Mouse (Mus musculus) v-Abl transformed pro-B cells (cell line): Measurements from ENCODE around the gene Cep350.
"Not testable (repeated sequence)": the region's sequence is repeated elsewhere in the genome, so short reads cannot be mapped to it uniquely, and the experiment has no call there.

ENCODE experiments used
- in situ Hi-C, 2 experiments: fragments of 400-800 bp; cut with MboI; formaldehyde crosslinking; loops; one replicate each; pipeline ENCODE4 v1.15.1; 2025; ENCODE audit not compliant: unreplicated experiment in 2 of 2

Gene Cep350

GRCm38 (mm10) chr1:155901348-155901747, 71.7 kb downstream of the Cep350 start:
- in situ Hi-C loops = no loop called here

GRCm38 (mm10) chr1:155894382-155894781, 78.7 kb downstream of the Cep350 start:
- in situ Hi-C loops = no loop called here

- in situ Hi-C loops = no loop called here
Measured at GRCm38 (mm10) chr1:155886846-155887245, 86.2 kb downstream of the Cep350 start.

GRCm38 (mm10) chr1:155882646-155883231, 90.3 kb downstream of the Cep350 start:
- in situ Hi-C loops = not testable (repeated sequence)

GRCm38 (mm10) chr1:155879596-155879995, 93.5 kb downstream of the Cep350 start:
- in situ Hi-C loops = no loop called here

GRCm38 (mm10) chr1:155862967-155863366, 110.1 kb downstream of the Cep350 start:
- in situ Hi-C loops = loop anchor here in 1 of 2 experiments (10.0 kb wide), 1 partner anchor 288 kb away; no protein-coding TSS in a partner anchor

- in situ Hi-C loops = no loop called here
Measured at GRCm38 (mm10) chr1:155854926-155855702, 117.9 kb downstream of the Cep350 start.

- in situ Hi-C loops = no loop called here
Measured at GRCm38 (mm10) chr1:155853009-155853408, 120.0 kb downstream of the Cep350 start.

GRCm38 (mm10) chr1:155844235-155844634, 128.8 kb downstream of the Cep350 start:
- in situ Hi-C loops = no loop called here

GRCm38 (mm10) chr1:155843538-155843937, 129.5 kb downstream of the Cep350 start:
- in situ Hi-C loops = no loop called here

- in situ Hi-C loops = no loop called here
Measured at GRCm38 (mm10) chr1:155835667-155836066, 137.4 kb downstream of the Cep350 start.

GRCm38 (mm10) chr1:155833610-155834009, 139.4 kb downstream of the Cep350 start:
- in situ Hi-C loops = no loop called here

- in situ Hi-C loops = no loop called here
Measured at GRCm38 (mm10) chr1:155831958-155832357, 141.1 kb downstream of the Cep350 start.

GRCm38 (mm10) chr1:155830861-155831260, 142.2 kb downstream of the Cep350 start:
- in situ Hi-C loops = no loop called here

- in situ Hi-C loops = no loop called here
Measured at GRCm38 (mm10) chr1:155827703-155828295, 145.3 kb downstream of the Cep350 start.

- in situ Hi-C loops = no loop called here
Measured at GRCm38 (mm10) chr1:155826803-155827395, 146.2 kb downstream of the Cep350 start.

GRCm38 (mm10) chr1:155825940-155826716, 146.9 kb downstream of the Cep350 start:
- in situ Hi-C loops = no loop called here

- in situ Hi-C loops = no loop called here
Measured at GRCm38 (mm10) chr1:155820646-155821045, 152.4 kb downstream of the Cep350 start.

- in situ Hi-C loops = no loop called here
Measured at GRCm38 (mm10) chr1:155816167-155816566, 156.9 kb downstream of the Cep350 start.
